Mouse (Mus musculus): Measurements from ENCODE around the gene Ddx49. TPM values are rescaled to one million over a fixed set of nuclear protein-coding genes. Genes with fewer than 3 reads are reported as not detected.

The Ddx49 gene
- 54.8 and 58.9 TPM in 2 replicates for polyA plus RNA-seq (2016; fragmentation: Nextera tagmentation; extraction: Ambion mirVana)

- Histone ChIP-seq H3K4me1 (peaks cover 15% of the 10 kb centered on the region), H3K9me3 (no peaks in the 10 kb centered on the region), H3K9ac (peak within 1 kb of the TSS; percentile 76), H3K36me3 (peaks cover 50% of the 10 kb centered on the region), H3K27ac (peak within 1 kb of the TSS; percentile 47), H3K4me2 (replicated peaks) (peak within 1 kb of the TSS; percentile 94), H3K27me3 (no peaks in the 10 kb centered on the region), H3K4me3 (peak within 1 kb of the TSS; percentile 79)
- WGBS, result under 1% methylated on average over 40 of the region's 40 CpGs
- peak; percentile 83 for ATAC-seq (ENCODE audit: insufficient number of reproducible peaks, insufficient read depth, low FRiP score, low TSS enrichment)
Measured at GRCm38 (mm10) chr8:70302358-70302890, at the start of gene Ddx49, which contains the start of gene Cope. Gene Ddx49, minus strand, starts transcription at chr8:70302489. Gene Cope, plus strand, starts transcription at chr8:70302518.

GRCm38 (mm10) chr8:70352000-70352384, 49.7 kb upstream of the Ddx49 start:
- 24% methylated on average over 3 of the region's 3 CpGs for WGBS
- Histone ChIP-seq H3K4me1 (peaks cover 34% of the 10 kb centered on the region), H3K27ac (no peak overlapping the region), H3K36me3 (peaks cover 22% of the 10 kb centered on the region), H3K27me3 (no peaks in the 10 kb centered on the region), H3K4me3 (peak overlapping the region; percentile 100), H3K9me3 (no peaks in the 10 kb centered on the region), H3K4me2 (replicated peaks) (peak overlapping the region; percentile 93), H3K9ac (peak overlapping the region; percentile 99)
- ATAC-seq (ENCODE audit: insufficient number of reproducible peaks, insufficient read depth, low FRiP score, low TSS enrichment), result no peak

GRCm38 (mm10) chr8:70351035-70351999, 49.0 kb upstream of the Ddx49 start:
- Histone ChIP-seq H3K36me3 (peaks cover 28% of the 10 kb centered on the region), H3K9me3 (no peaks in the 10 kb centered on the region), H3K4me1 (peaks cover 34% of the 10 kb centered on the region), H3K4me3 (peak overlapping the region; percentile 100), H3K27me3 (no peaks in the 10 kb centered on the region), H3K9ac (peak overlapping the region; percentile 99), H3K4me2 (replicated peaks) (peak overlapping the region; percentile 93), H3K27ac (no peak overlapping the region)
- 47% methylated on average over 15 of the region's 15 CpGs for WGBS
- no peak for ATAC-seq (ENCODE audit: insufficient number of reproducible peaks, insufficient read depth, low FRiP score, low TSS enrichment)

GRCm38 (mm10) chr8:70347860-70348420, 45.7 kb upstream of the Ddx49 start:
- H3K9me3 ChIP-seq, result no peaks in the 10 kb centered on the region
- ATAC-seq (ENCODE audit: insufficient number of reproducible peaks, insufficient read depth, low FRiP score, low TSS enrichment), result no peak
- peaks cover 49% of the 10 kb centered on the region for H3K36me3 ChIP-seq
- no peak overlapping the region for H3K4me2 ChIP-seq (replicated peaks)
- H3K27me3 ChIP-seq, result no peaks in the 10 kb centered on the region
- H3K4me1 ChIP-seq, result peaks cover 49% of the 10 kb centered on the region
- H3K4me3 ChIP-seq, result no peak overlapping the region
- H3K9ac ChIP-seq, result no peak overlapping the region
- H3K27ac ChIP-seq, result no peak overlapping the region
- WGBS, result 76% methylated on average over 1 of the region's 1 CpGs

GRCm38 (mm10) chr8:70347443-70347842, 45.2 kb upstream of the Ddx49 start:
- Histone ChIP-seq H3K27me3 (no peaks in the 10 kb centered on the region), H3K4me3 (no peak overlapping the region), H3K9ac (no peak overlapping the region), H3K27ac (no peak overlapping the region), H3K4me1 (peaks cover 53% of the 10 kb centered on the region), H3K4me2 (replicated peaks) (no peak overlapping the region), H3K36me3 (peaks cover 54% of the 10 kb centered on the region), H3K9me3 (no peaks in the 10 kb centered on the region)
- ATAC-seq (ENCODE audit: insufficient number of reproducible peaks, insufficient read depth, low FRiP score, low TSS enrichment), result no peak
- 84% methylated on average over 4 of the region's 4 CpGs for WGBS

- 0 out of 2 replicates have a peak overlapping the region, but pooled peaks have one; percentile 30 for H3K9ac ChIP-seq
- 95% methylated on average over 2 of the region's 2 CpGs for WGBS
- ATAC-seq (ENCODE audit: insufficient number of reproducible peaks, insufficient read depth, low FRiP score, low TSS enrichment), result no peak
- H3K9me3 ChIP-seq, result no peaks in the 10 kb centered on the region
- no peak overlapping the region for H3K4me2 ChIP-seq (replicated peaks)
- peaks cover 26% of the 10 kb centered on the region for H3K4me1 ChIP-seq
- peak overlapping the region; percentile 56 for H3K27ac ChIP-seq
- H3K36me3 ChIP-seq, result peaks cover 73% of the 10 kb centered on the region
- H3K4me3 ChIP-seq, result no peak overlapping the region
- no peaks in the 10 kb centered on the region for H3K27me3 ChIP-seq
Measured at GRCm38 (mm10) chr8:70344279-70344678, 42.0 kb upstream of the Ddx49 start.

GRCm38 (mm10) chr8:70343696-70344095, 41.4 kb upstream of the Ddx49 start:
- no peak overlapping the region for H3K4me3 ChIP-seq
- no peak overlapping the region for H3K4me2 ChIP-seq (replicated peaks)
- peak overlapping the region; percentile 56 for H3K27ac ChIP-seq
- peaks cover 26% of the 10 kb centered on the region for H3K4me1 ChIP-seq
- H3K9ac ChIP-seq, result peak overlapping the region; percentile 30; the same call in 1 of the 2 replicates
- H3K27me3 ChIP-seq, result no peaks in the 10 kb centered on the region
- H3K9me3 ChIP-seq, result no peaks in the 10 kb centered on the region
- WGBS, result 63% methylated on average over 6 of the region's 6 CpGs
- no peak for ATAC-seq (ENCODE audit: insufficient number of reproducible peaks, insufficient read depth, low FRiP score, low TSS enrichment)
- peaks cover 74% of the 10 kb centered on the region for H3K36me3 ChIP-seq

- Histone ChIP-seq H3K4me2 (replicated peaks) (no peak overlapping the region), H3K36me3 (peaks cover 76% of the 10 kb centered on the region), H3K4me1 (peaks cover 26% of the 10 kb centered on the region), H3K27ac (peak overlapping the region; percentile 56), H3K4me3 (no peak overlapping the region), H3K9me3 (no peaks in the 10 kb centered on the region), H3K27me3 (no peaks in the 10 kb centered on the region), H3K9ac (no peak overlapping the region)
- no peak for ATAC-seq (ENCODE audit: insufficient number of reproducible peaks, insufficient read depth, low FRiP score, low TSS enrichment)
- 29% methylated on average over 7 of the region's 7 CpGs for WGBS
Measured at GRCm38 (mm10) chr8:70343076-70343475, 40.8 kb upstream of the Ddx49 start.

- H3K36me3 ChIP-seq, result peaks cover 87% of the 10 kb centered on the region
- H3K4me1 ChIP-seq, result peaks cover 26% of the 10 kb centered on the region
- H3K4me2 ChIP-seq (replicated peaks), result no peak overlapping the region
- no peak overlapping the region for H3K27ac ChIP-seq
- no peaks in the 10 kb centered on the region for H3K27me3 ChIP-seq
- ATAC-seq (ENCODE audit: insufficient number of reproducible peaks, insufficient read depth, low FRiP score, low TSS enrichment), result no peak
- H3K9me3 ChIP-seq, result no peaks in the 10 kb centered on the region
- no peak overlapping the region for H3K4me3 ChIP-seq
- no peak overlapping the region for H3K9ac ChIP-seq
- 92% methylated on average over 14 of the region's 14 CpGs for WGBS
Measured at GRCm38 (mm10) chr8:70342007-70342406, 39.7 kb upstream of the Ddx49 start.

GRCm38 (mm10) chr8:70340659-70341058, 38.4 kb upstream of the Ddx49 start:
- no peak overlapping the region for H3K27ac ChIP-seq
- H3K9me3 ChIP-seq, result no peaks in the 10 kb centered on the region
- H3K4me3 ChIP-seq, result no peak overlapping the region
- H3K27me3 ChIP-seq, result no peaks in the 10 kb centered on the region
- peaks cover 26% of the 10 kb centered on the region for H3K4me1 ChIP-seq
- no peak overlapping the region for H3K9ac ChIP-seq
- peaks cover 90% of the 10 kb centered on the region for H3K36me3 ChIP-seq
- 90% methylated on average over 7 of the region's 7 CpGs for WGBS
- H3K4me2 ChIP-seq (replicated peaks), result no peak overlapping the region
- no peak for ATAC-seq (ENCODE audit: insufficient number of reproducible peaks, insufficient read depth, low FRiP score, low TSS enrichment)

- no peak overlapping the region for H3K4me3 ChIP-seq
- H3K9ac ChIP-seq, result no peak overlapping the region
- H3K4me1 ChIP-seq, result peaks cover 14% of the 10 kb centered on the region
- no peaks in the 10 kb centered on the region for H3K27me3 ChIP-seq
- no peak overlapping the region for H3K27ac ChIP-seq
- WGBS, result 87% methylated on average over 7 of the region's 7 CpGs
- H3K36me3 ChIP-seq, result peaks cover 99% of the 10 kb centered on the region
- H3K9me3 ChIP-seq, result no peaks in the 10 kb centered on the region
- no peak overlapping the region for H3K4me2 ChIP-seq (replicated peaks)
- no peak for ATAC-seq (ENCODE audit: insufficient number of reproducible peaks, insufficient read depth, low FRiP score, low TSS enrichment)
Measured at GRCm38 (mm10) chr8:70338931-70339330, 36.6 kb upstream of the Ddx49 start.

Measured in embryonic facial prominence, embryonic 12.5 days (tissue).